Mouse (Mus musculus): ENCODE data around the gene Hnrnpa0. TPM values are rescaled to one million over a fixed set of nuclear protein-coding genes. Genes with fewer than 3 reads are reported as not detected.

Hnrnpa0 gene
- polyA plus RNA-seq (2012; fragmentation: generic; extraction: Trizol), result 100 to 1,000 TPM in 1 of 2 experiments, 10 to 100 TPM in 1; 61.7 to 153 TPM

GRCm38 (mm10) chr13:58128396-58128767, at the start of gene Hnrnpa0:
Hnrnpa0 (minus strand) TSS chr13:58128556.

GRCm38 (mm10) chr13:58157447-58158098, 29.2 kb upstream of the Hnrnpa0 start, which contains the start of gene Idnk:
Idnk (plus strand) TSS chr13:58157649.

GRCm38 (mm10) chr13:58113061-58113900, 15.1 kb downstream of the Hnrnpa0 start, which contains the start of gene Klhl3:
Klhl3 (minus strand) TSS chr13:58113592.

Other genes with a start within 250 kb of the Hnrnpa0 start
- gene Spock1, start 220.2 kb downstream of the Hnrnpa0 start, polyA plus RNA-seq (2012; fragmentation: generic; extraction: Trizol), result not detected
- under 1 TPM in 1 of 2 experiments, not detected in 1; 0.01 TPM for gene Klhl3, start 15.0 kb downstream of the Hnrnpa0 start, polyA plus RNA-seq (2012; fragmentation: generic; extraction: Trizol)
- gene Idnk, start 29.1 kb upstream of the Hnrnpa0 start, polyA plus RNA-seq (2012; fragmentation: generic; extraction: Trizol), result 10 to 100 TPM; 36.5 to 40.7 TPM
- gene Ubqln1, start 87.1 kb upstream of the Hnrnpa0 start, polyA plus RNA-seq (2012; fragmentation: generic; extraction: Trizol), result 10 to 100 TPM; 11.7 to 38.7 TPM
- gene Gkap1, start 147.1 kb upstream of the Hnrnpa0 start, polyA plus RNA-seq (2012; fragmentation: generic; extraction: Trizol), result 10 to 100 TPM in 1 of 2 experiments, 1 to 10 TPM in 1; 4.9 to 34.0 TPM
- gene Kif27, start 230.6 kb upstream of the Hnrnpa0 start, polyA plus RNA-seq (2012; fragmentation: generic; extraction: Trizol), result under 1 TPM in 1 of 2 experiments, not detected in 1; 0.01 TPM

All from C3H10T1/2 (cell line).